Mouse (Mus musculus) forebrain, embryonic 10.5 days (tissue): ENCODE data around the gene Cend1. TPM values are rescaled to one million over a fixed set of nuclear protein-coding genes. Genes with fewer than 3 reads are reported as not detected.

ENCODE experiments used
- DNase-seq: peaks from one replicate; pipeline ENCODE4 v3.0.0-alpha.2; 2017; ENCODE audit warnings: low spot score; ENCODE audit errors: extremely low spot score
- H3K27ac ChIP-seq: fragments of 300-500 bp; sonication (generic); 2 replicates; pipeline ENCODE4 v1.5.1; 2016; ENCODE audit warnings: mild to moderate bottlenecking
- H3K27me3 ChIP-seq: fragments of 300-500 bp; sonication (generic); 2 replicates; pipeline ENCODE4 v1.6.1; 2016; ENCODE audit warnings: mild to moderate bottlenecking; ENCODE audit not compliant: poor library complexity, severe bottlenecking
- H3K36me3 ChIP-seq: fragments of 300-500 bp; sonication (generic); replicated peaks from 2 replicates; pipeline ENCODE4 v1.6.1; 2016; ENCODE audit warnings: mild to moderate bottlenecking, moderate library complexity
- H3K4me1 ChIP-seq: fragments of 300-500 bp; sonication (generic); 2 replicates; pipeline ENCODE4 v1.6.1; 2016
- H3K4me3 ChIP-seq: fragments of 300-500 bp; sonication (generic); 2 replicates; pipeline ENCODE4 v1.5.1; 2016; ENCODE audit warnings: mild to moderate bottlenecking, moderate library complexity
- H3K9me3 ChIP-seq: fragments of 300-500 bp; sonication (generic); 2 replicates; pipeline ENCODE4 v1.6.1; 2016; ENCODE audit warnings: mild to moderate bottlenecking, moderate library complexity
- WGBS: fragments of 180-500 bp; shearing (Covaris S2); methylation state at CpG from one replicate; pipeline ENCODE4 v1.1.7; 2016; 5-methylcytosine and 5-hydroxymethylcytosine counted together
- polyA plus RNA-seq: library from polyadenylated mRNA; unstranded; fragments of >200 nt; fragmentation: Nextera tagmentation; extraction: Ambion mirVana; gene quantifications from 2 replicates; pipeline ENCODE4 v1.2.1, GENCODE M21; 2016

The Cend1 gene
- polyA plus RNA-seq, 1 experiment from 2014 or later: 8.7 TPM

DNA sequence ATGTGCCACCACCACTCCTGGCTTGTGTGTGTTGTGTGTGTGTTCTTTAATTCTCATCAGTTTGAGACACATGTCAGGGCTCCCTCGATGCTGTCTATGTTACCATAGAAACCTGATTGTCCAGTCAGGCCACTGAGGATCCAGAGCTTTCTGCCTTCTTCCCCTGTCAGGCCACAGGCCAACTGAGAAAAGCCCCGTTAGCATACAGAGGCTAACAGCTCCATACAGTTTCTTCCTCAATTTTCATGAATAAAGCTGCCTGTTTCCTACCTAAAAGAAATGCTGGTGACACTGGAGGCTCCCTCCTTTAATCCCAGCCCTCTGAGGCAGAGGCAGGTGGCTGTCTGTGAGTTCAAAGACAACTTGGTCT is 7.2 kb upstream of the Cend1 start:
- 56% methylated on average over 2 of the region's 2 CpGs for WGBS
- Histone ChIP-seq H3K36me3 (peaks cover 65% of the 10 kb centered on the region), H3K4me1 (peaks cover 72% of the 10 kb centered on the region), H3K9me3 (no peaks in the 10 kb centered on the region), H3K27ac (peak overlapping the region; percentile 88), H3K4me3 (peak overlapping the region; percentile 72), H3K27me3 (no peaks in the 10 kb centered on the region)
- DNase-seq: no peak

DNA sequence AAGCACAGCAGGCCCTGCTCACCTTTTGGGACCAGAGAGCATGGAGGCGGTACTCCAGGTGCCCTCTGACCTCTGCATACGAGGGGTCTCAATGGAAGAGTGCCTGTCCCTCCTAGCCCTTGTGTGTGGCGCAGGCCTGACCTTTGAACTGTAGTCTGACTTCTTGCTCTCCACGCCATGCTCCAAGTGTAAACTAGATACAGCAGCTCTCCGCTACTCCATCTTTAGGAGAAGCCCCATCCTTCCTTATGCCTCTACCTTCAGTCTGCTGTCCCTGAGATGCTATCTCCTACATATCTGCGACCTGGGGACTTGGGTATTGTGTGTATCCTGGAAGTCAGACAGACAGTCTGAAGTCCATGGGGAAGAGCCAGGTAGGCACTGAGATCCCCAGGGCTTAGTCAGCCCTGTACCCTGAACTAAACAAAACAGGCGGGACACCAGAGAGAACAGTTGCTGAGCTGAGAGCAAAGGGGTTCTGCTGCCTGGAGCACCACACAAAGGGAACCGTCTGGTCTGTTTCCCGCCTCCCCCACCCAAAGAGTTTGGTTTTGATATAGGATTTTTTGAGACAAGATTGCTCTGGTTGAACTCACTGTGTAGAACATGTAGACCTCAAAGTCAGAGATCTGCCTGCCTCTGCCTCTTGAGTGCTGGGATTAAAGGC is 6.7 kb upstream of the Cend1 start:
- Histone ChIP-seq H3K9me3 (no peaks in the 10 kb centered on the region), H3K27me3 (no peaks in the 10 kb centered on the region), H3K36me3 (peaks cover 65% of the 10 kb centered on the region), H3K4me3 (peak overlapping the region; percentile 72), H3K4me1 (peaks cover 67% of the 10 kb centered on the region), H3K27ac (peak overlapping the region; percentile 88)
- 79% methylated on average over 9 of the region's 9 CpGs for WGBS
- DNase-seq: no peak

- peaks cover 63% of the 10 kb centered on the region for H3K4me1 ChIP-seq
- H3K27me3 ChIP-seq: no peaks in the 10 kb centered on the region
- peak overlapping the region; percentile 86 for H3K27ac ChIP-seq
- H3K9me3 ChIP-seq: no peaks in the 10 kb centered on the region
- H3K4me3 ChIP-seq: peak overlapping the region; percentile 72
- WGBS: 6% methylated on average over 17 of the region's 17 CpGs
- DNase-seq: peak; percentile 56
- H3K36me3 ChIP-seq: peaks cover 65% of the 10 kb centered on the region
Measured at GRCm38 (mm10) chr7:141435129-141435855, 6.0 kb upstream of the Cend1 start.

DNA sequence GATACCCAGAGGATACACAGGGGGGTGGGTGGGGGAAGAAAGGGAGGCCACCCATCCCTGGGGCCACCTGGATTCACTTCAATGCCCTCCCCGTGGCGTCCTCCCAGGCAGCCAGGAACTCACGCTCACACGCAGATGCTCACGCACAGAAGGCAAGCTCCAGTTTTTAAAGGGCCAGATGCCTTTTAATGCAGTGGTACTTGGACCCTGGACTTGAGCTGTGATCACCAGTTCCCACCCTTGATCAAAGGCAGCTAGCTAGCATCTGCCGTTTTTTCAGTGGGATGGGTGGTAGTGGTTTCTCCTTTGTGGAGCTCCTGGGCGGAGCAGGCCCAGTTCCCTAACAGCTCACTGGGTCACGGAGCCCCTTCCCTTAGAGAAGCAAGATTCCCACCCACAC is 5.2 kb upstream of the Cend1 start:
- H3K27me3 ChIP-seq: no peaks in the 10 kb centered on the region
- 14% methylated on average over 8 of the region's 8 CpGs for WGBS
- no peaks in the 10 kb centered on the region for H3K9me3 ChIP-seq
- H3K4me3 ChIP-seq: peak overlapping the region; percentile 72
- no peak for DNase-seq
- H3K36me3 ChIP-seq: peaks cover 58% of the 10 kb centered on the region
- peak overlapping the region; percentile 86 for H3K27ac ChIP-seq
- H3K4me1 ChIP-seq: peaks cover 71% of the 10 kb centered on the region

DNA sequence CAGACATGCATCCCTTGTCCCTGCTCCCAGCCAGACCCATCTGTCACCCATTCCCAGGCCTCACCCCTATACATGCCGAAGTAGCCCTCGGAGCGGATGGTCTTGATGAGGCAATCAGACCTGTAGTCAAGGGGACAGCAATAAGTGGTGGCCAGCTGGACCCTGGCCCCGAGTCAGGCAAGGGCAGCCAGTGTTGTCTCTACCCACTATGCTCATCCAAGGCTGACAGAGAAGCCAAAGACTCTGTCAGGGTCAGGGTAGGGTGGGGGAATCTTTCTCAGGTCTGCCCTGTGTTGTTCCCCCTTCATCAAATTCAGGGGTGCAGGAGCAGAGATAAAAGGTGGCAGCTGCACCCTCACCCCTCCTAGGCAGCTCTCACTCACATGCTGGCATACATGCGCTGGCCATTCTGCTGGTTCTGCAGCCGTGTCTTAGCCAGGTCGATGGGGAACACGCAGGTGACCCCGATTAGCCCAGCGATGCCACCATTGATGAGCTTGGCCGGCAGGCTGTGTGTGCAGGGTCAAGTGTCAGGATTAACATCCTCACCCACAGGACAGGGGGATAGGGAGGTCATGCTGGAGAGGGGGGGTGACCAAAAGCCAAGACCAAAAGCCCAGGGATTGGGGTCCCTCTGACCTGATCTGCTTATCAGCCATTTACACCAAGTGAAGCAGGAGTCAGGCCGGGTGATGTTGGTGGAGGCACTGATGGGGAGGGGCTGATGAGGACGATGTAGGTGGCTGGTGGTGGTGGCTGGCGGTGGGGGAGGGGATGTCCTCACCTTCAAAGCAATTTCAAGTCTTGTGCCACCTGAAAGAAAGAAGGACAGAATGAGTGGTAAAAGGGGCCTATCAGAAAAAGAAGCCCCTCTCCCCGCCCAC is 4.5 kb upstream of the Cend1 start:
- Histone ChIP-seq H3K27me3 (no peaks in the 10 kb centered on the region), H3K4me1 (peaks cover 78% of the 10 kb centered on the region), H3K36me3 (peaks cover 51% of the 10 kb centered on the region), H3K27ac (peak overlapping the region; percentile 86), H3K9me3 (no peaks in the 10 kb centered on the region), H3K4me3 (peak overlapping the region; percentile 72)
- no peak for DNase-seq
- whole genome bisulfite sequencing: 79% methylated on average over 15 of the region's 15 CpGs

- peak overlapping the region; percentile 72; the same call in 1 of the 2 replicates for H3K4me3 ChIP-seq
- H3K36me3 ChIP-seq: peaks cover 42% of the 10 kb centered on the region
- 0 out of 2 replicates have a peak overlapping the region, but pooled peaks have one; percentile 86 for H3K27ac ChIP-seq
- H3K4me1 ChIP-seq: peaks cover 83% of the 10 kb centered on the region
- H3K27me3 ChIP-seq: peaks cover 2% of the 10 kb centered on the region; the same call in 1 of the 2 replicates
- WGBS: 86% methylated on average over 6 of the region's 6 CpGs
- no peaks in the 10 kb centered on the region for H3K9me3 ChIP-seq
- no peak for DNase-seq
Measured at GRCm38 (mm10) chr7:141432741-141433516, 3.6 kb upstream of the Cend1 start.

- H3K4me1 ChIP-seq: peaks cover 76% of the 10 kb centered on the region
- H3K36me3 ChIP-seq: peaks cover 39% of the 10 kb centered on the region
- H3K27ac ChIP-seq: no peak overlapping the region
- WGBS: 86% methylated on average over 8 of the region's 8 CpGs
- no peak for DNase-seq
- H3K27me3 ChIP-seq: peaks cover 8% of the 10 kb centered on the region; the same call in 1 of the 2 replicates
- peak overlapping the region; percentile 10; the same call in 1 of the 2 replicates for H3K4me3 ChIP-seq
- no peaks in the 10 kb centered on the region for H3K9me3 ChIP-seq
Measured at GRCm38 (mm10) chr7:141432186-141432611, 2.9 kb upstream of the Cend1 start.

- peaks cover 8% of the 10 kb centered on the region; the same call in 1 of the 2 replicates for H3K27me3 ChIP-seq
- peaks cover 39% of the 10 kb centered on the region for H3K36me3 ChIP-seq
- 94% methylated on average over 19 of the region's 19 CpGs for WGBS
- H3K4me1 ChIP-seq: peaks cover 70% of the 10 kb centered on the region
- no peaks in the 10 kb centered on the region for H3K9me3 ChIP-seq
- no peak overlapping the region for H3K4me3 ChIP-seq
- no peak for DNase-seq
- no peak overlapping the region for H3K27ac ChIP-seq
Measured at GRCm38 (mm10) chr7:141431434-141432185, 2.3 kb upstream of the Cend1 start.

- Histone ChIP-seq H3K9me3 (no peaks in the 10 kb centered on the region), H3K27me3 (peaks cover 8% of the 10 kb centered on the region), H3K27ac (no peak overlapping the region), H3K4me3 (no peak overlapping the region; the same call in 1 of the 2 replicates), H3K36me3 (peaks cover 39% of the 10 kb centered on the region), H3K4me1 (peaks cover 61% of the 10 kb centered on the region)
- no peak for DNase-seq
- 97% methylated on average over 9 of the region's 9 CpGs for WGBS
Measured at GRCm38 (mm10) chr7:141430585-141431240, 1.4 kb upstream of the Cend1 start.

- Histone ChIP-seq H3K9me3 (no peaks in the 10 kb centered on the region), H3K27ac (no peak overlapping the region), H3K36me3 (peaks cover 39% of the 10 kb centered on the region), H3K4me3 (peak overlapping the region; percentile 55; the same call in 1 of the 2 replicates), H3K27me3 (peaks cover 8% of the 10 kb centered on the region), H3K4me1 (peaks cover 54% of the 10 kb centered on the region)
- DNase-seq: no peak
- 73% methylated on average over 9 of the region's 9 CpGs for WGBS
Measured at GRCm38 (mm10) chr7:141429840-141430584, 721 bp upstream of the Cend1 start.
